Mouse (Mus musculus): ENCODE measurements around the gene Gps2.

Gps2 gene

GRCm38 (mm10) chr11:69886907-69887635 lies 26.6 kb upstream of the Gps2 start:
- no peak for DNase-seq (ENCODE audit: low spot score in 2 of 2)

GRCm38 (mm10) chr11:69891482-69891881 lies 22.2 kb upstream of the Gps2 start:
- no peak for DNase-seq (ENCODE audit: low spot score in 2 of 2)

GRCm38 (mm10) chr11:69894671-69895070 lies 19.0 kb upstream of the Gps2 start:
- DNase-seq (ENCODE audit: low spot score in 2 of 2), result no peak

GRCm38 (mm10) chr11:69895291-69895690 lies 18.4 kb upstream of the Gps2 start, which contains the start of gene Acap1:
Gene Acap1 (minus strand): TSS chr11:69895539.
- DNase-seq (ENCODE audit: low spot score in 2 of 2), result no peak

- DNase-seq (ENCODE audit: low spot score in 2 of 2), result no peak
Observed at GRCm38 (mm10) chr11:69899870-69900269, 13.8 kb upstream of the Gps2 start.

- DNase-seq (ENCODE audit: low spot score in 2 of 2), result peak; percentile 93 to 94
Observed at GRCm38 (mm10) chr11:69900471-69901405, 12.9 kb upstream of the Gps2 start, which contains the start of the genes 2810408A11Rik and Neurl4. Gene 2810408A11Rik (minus strand): TSS chr11:69900987. Gene Neurl4 (plus strand): TSS chr11:69901072.

- DNase-seq (ENCODE audit: low spot score in 2 of 2), result peak; percentile 97 to 98
Observed at GRCm38 (mm10) chr11:69901406-69901846, 12.3 kb upstream of the Gps2 start.

GRCm38 (mm10) chr11:69901993-69902392 lies 11.7 kb upstream of the Gps2 start:
- DNase-seq (ENCODE audit: low spot score in 2 of 2), result peak in 1 of 2 experiments; percentile 27

- DNase-seq (ENCODE audit: low spot score in 2 of 2), result no peak
Observed at GRCm38 (mm10) chr11:69902972-69903371, 10.7 kb upstream of the Gps2 start.

- DNase-seq (ENCODE audit: low spot score in 2 of 2), result no peak
Observed at GRCm38 (mm10) chr11:69904311-69904710, 9.4 kb upstream of the Gps2 start.

- DNase-seq (ENCODE audit: low spot score in 2 of 2), result no peak
Observed at GRCm38 (mm10) chr11:69908645-69909044, 5.0 kb upstream of the Gps2 start.

GRCm38 (mm10) chr11:69909174-69909573 lies 4.5 kb upstream of the Gps2 start:
- DNase-seq (ENCODE audit: low spot score in 2 of 2), result no peak

- DNase-seq (ENCODE audit: low spot score in 2 of 2), result no peak
Observed at GRCm38 (mm10) chr11:69910177-69910576, 3.5 kb upstream of the Gps2 start.

GRCm38 (mm10) chr11:69910781-69911560 lies 2.7 kb upstream of the Gps2 start:
- no peak for DNase-seq (ENCODE audit: low spot score in 2 of 2)

- no peak for DNase-seq (ENCODE audit: low spot score in 2 of 2)
Observed at GRCm38 (mm10) chr11:69911701-69912100, 2.0 kb upstream of the Gps2 start.

GRCm38 (mm10) chr11:69912716-69913530 lies 765 bp upstream of the Gps2 start:
- no peak for DNase-seq (ENCODE audit: low spot score in 2 of 2)

GRCm38 (mm10) chr11:69914372-69914764 lies 680 bp downstream of the Gps2 start:
- DNase-seq (ENCODE audit: low spot score in 2 of 2), result no peak

GRCm38 (mm10) chr11:69914917-69915430 lies 1.3 kb downstream of the Gps2 start:
- no peak for DNase-seq (ENCODE audit: low spot score in 2 of 2)

- DNase-seq (ENCODE audit: low spot score in 2 of 2), result no peak
Observed at GRCm38 (mm10) chr11:69915667-69916627, 2.3 kb downstream of the Gps2 start.

Data from heart, adult 9 months (tissue).